Mouse (Mus musculus): Measurements from ENCODE around the gene Dpysl5.

Dpysl5 gene

GRCm38 (mm10) chr5:30701866-30702265 lies 9.5 kb upstream of the Dpysl5 start:
- no peak for DNase-seq (ENCODE audit: low read depth, low spot score)

- DNase-seq (ENCODE audit: low read depth, low spot score) = peak; percentile 72
These were observed 1.5 kb upstream of the Dpysl5 start for GRCm38 (mm10) chr5:30709744-30710383.

- DNase-seq (ENCODE audit: low read depth, low spot score) = no peak
These were observed 878 bp upstream of the Dpysl5 start for GRCm38 (mm10) chr5:30710486-30710885.

- peak; percentile 14 for DNase-seq (ENCODE audit: low read depth, low spot score)
These were observed 632 bp downstream of the Dpysl5 start for GRCm38 (mm10) chr5:30712002-30712390.

- DNase-seq (ENCODE audit: low read depth, low spot score) = peak; percentile 74
These were observed 1.3 kb downstream of the Dpysl5 start for GRCm38 (mm10) chr5:30712441-30713298.

GRCm38 (mm10) chr5:30713299-30713675 lies 1.9 kb downstream of the Dpysl5 start:
- DNase-seq (ENCODE audit: low read depth, low spot score) = no peak

- DNase-seq (ENCODE audit: low read depth, low spot score) = no peak
These were observed 2.3 kb downstream of the Dpysl5 start for GRCm38 (mm10) chr5:30713691-30714090.

GRCm38 (mm10) chr5:30716311-30716710 lies 4.9 kb downstream of the Dpysl5 start:
- no peak for DNase-seq (ENCODE audit: low read depth, low spot score)

GRCm38 (mm10) chr5:30717506-30717905 lies 6.1 kb downstream of the Dpysl5 start:
- no peak for DNase-seq (ENCODE audit: low read depth, low spot score)

GRCm38 (mm10) chr5:30717991-30718703 lies 6.8 kb downstream of the Dpysl5 start:
- DNase-seq (ENCODE audit: low read depth, low spot score) = no peak

GRCm38 (mm10) chr5:30721935-30722334 lies 10.6 kb downstream of the Dpysl5 start:
- no peak for DNase-seq (ENCODE audit: low read depth, low spot score)

GRCm38 (mm10) chr5:30726151-30726693 lies 14.9 kb downstream of the Dpysl5 start:
- no peak for DNase-seq (ENCODE audit: low read depth, low spot score)

GRCm38 (mm10) chr5:30732511-30732910 lies 21.1 kb downstream of the Dpysl5 start:
- DNase-seq (ENCODE audit: low read depth, low spot score) = no peak

- DNase-seq (ENCODE audit: low read depth, low spot score) = no peak
These were observed 23.3 kb downstream of the Dpysl5 start for GRCm38 (mm10) chr5:30734666-30735065.

- DNase-seq (ENCODE audit: low read depth, low spot score) = no peak
These were observed 26.9 kb downstream of the Dpysl5 start for GRCm38 (mm10) chr5:30738127-30738828.

GRCm38 (mm10) chr5:30739595-30739994 lies 28.2 kb downstream of the Dpysl5 start:
- no peak for DNase-seq (ENCODE audit: low read depth, low spot score)

- DNase-seq (ENCODE audit: low read depth, low spot score) = no peak
These were observed 38.4 kb downstream of the Dpysl5 start for GRCm38 (mm10) chr5:30749582-30750311.

- no peak for DNase-seq (ENCODE audit: low read depth, low spot score)
These were observed 39.7 kb downstream of the Dpysl5 start for GRCm38 (mm10) chr5:30751071-30751470.

- no peak for DNase-seq (ENCODE audit: low read depth, low spot score)
These were observed 41.8 kb downstream of the Dpysl5 start for GRCm38 (mm10) chr5:30753128-30753527.

- DNase-seq (ENCODE audit: low read depth, low spot score) = no peak
These were observed 43.9 kb downstream of the Dpysl5 start for GRCm38 (mm10) chr5:30755215-30755614.

All from brain, embryonic 18.5 days (tissue).